Mouse (Mus musculus) embryo, embryonic 11.5 days (tissue): ENCODE results near the gene Scn1b.

Experiments used
- DNase-seq: peaks from one replicate; pipeline ENCODE4 v3.0.0-alpha.2; 2012; ENCODE audit warnings: low read depth, low spot score

The Scn1b gene

GRCm38 (mm10) chr7:31087262-31087661 is 39.5 kb downstream of the Scn1b start:
- DNase-seq = no peak

- no peak for DNase-seq
Measured at GRCm38 (mm10) chr7:31086175-31086755, 40.5 kb downstream of the Scn1b start.

DNA sequence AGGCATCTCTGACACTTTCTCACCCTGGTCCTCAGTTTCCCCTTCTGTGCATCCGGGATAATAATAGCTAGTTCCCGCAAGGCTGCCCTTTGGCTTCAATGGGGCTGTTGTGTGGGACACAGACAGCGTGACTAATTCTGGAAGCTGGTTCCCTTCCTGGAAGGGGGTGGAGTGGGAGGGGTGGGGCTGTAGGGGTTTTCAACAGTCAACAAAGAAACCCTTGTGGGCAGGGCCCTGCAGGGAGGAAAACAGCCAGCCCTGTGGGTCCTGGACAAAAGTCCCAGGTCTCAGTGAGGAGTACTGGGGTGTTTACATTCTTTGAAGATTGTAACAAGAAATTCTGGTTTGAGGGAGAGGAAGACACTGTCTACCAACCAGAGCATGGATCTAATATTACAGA is 41.6 kb downstream of the Scn1b start:
- DNase-seq = no peak

DNA sequence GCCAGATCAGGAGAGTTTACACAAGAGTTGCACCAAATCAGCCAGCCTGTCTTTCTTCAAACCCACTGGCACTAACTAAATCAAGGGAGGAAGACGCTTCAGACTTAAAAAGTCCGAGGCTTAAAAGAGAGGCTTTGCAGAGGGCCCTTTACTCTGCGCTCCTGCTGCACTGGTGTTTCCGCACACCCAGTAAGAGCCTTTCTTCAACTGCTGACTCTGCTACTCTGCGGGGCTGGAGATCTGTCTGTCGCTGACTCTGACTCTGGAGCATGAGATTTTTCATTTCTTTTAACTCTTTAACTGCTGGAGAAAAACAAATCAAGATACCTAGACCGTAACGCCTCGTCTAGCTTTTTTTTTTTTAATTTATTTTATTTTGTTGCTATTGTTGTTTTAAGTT is 42.7 kb downstream of the Scn1b start:
- DNase-seq = no peak

DNA sequence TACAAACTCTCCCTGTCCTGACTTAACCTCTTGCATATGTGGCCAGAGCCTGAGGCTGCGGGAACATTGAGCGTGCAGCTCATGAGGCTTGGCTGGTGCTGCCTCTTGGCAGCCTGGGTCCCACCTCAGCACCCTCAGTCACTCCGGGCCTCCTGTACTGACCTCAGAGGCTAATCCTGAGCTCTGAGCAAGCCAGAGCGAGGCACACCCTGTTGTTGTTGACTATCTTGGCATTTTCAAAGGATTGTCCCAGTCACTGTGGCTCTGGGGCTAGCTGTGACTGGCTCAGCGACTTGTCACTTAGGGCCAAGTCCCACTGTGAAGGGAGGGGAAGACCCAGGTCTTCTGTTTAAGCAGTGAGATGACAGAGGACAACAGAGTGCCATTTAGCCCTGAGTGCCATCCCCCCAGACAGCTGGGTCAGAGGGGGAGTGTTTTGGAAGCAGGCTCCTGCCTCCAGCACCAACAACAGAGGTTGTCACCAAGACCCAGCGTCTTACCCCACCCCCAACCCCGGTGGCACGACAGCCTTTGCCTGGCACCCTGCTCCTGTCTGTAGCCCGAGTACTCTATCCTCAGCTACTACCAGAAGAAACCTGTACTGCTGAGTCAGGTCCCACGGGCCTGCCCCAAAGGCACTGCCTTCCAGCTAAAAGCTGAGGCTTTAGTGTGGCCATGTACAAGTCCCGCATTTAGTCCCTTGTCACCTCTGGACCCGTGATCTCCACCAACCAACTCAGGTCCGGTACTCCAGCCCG is 43.8 kb downstream of the Scn1b start:
- DNase-seq = no peak

DNA sequence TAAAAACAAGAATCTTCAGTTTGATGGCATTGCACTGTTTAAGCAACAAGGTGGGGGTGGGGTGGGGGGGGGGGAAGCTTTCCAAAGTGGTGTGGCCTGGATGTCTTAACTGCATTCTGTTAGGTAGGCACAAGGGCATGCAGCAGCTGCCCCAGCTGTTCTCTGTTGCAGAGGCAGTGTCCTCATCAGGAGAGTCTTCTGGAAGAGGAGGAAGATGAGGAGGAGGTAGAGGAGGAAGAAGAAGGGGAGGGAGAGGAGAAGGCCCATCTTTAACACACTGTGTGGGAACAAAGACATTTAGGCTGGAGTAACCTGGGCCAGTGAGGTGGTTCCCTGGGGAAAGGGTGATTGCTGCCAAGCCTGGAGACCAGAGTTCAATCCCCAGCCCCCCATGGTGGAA is 44.7 kb downstream of the Scn1b start:
- no peak for DNase-seq

DNA sequence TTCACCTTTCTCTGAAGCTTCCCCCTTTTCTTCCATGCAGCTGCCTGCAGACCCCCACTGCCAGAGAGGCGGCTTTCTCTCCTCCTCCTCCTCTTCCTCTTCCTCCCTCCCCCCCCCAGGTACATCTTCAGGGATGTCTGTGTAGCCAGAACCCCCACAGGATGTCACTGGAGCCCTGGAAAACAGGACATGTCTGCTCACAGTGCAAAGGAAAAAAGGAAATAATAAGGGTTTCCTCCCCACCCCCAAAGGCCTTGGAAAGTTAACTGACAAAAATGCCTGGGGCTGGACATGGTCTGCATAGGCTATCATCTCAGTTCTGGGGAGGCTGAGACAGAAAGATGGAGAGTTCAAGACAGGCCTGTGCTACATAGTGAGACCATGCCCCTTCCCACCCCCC is 45.7 kb downstream of the Scn1b start:
- DNase-seq = no peak

DNA sequence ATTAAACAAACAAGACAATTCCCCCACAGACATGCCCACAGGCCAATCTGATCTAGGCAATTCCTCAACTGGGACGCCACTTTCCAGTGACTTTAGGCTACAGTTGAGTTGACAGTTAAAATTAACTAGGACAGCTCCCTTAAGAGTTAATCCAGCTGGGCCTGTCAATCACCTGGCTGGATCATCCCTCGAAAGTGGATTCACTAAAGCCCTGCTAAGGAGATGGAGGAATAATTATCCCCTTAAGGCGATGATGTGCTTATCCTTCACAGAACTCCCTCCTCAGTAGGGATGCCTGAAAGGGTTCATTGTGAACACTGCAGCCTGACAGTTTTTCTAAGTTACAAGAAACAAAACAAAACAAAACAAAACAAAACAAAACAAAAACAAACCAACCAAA is 46.2 kb downstream of the Scn1b start:
- DNase-seq = no peak

GRCm38 (mm10) chr7:31079670-31080069 is 47.1 kb downstream of the Scn1b start:
- no peak for DNase-seq

GRCm38 (mm10) chr7:31077885-31078445 is 48.8 kb downstream of the Scn1b start:
- no peak for DNase-seq

DNA sequence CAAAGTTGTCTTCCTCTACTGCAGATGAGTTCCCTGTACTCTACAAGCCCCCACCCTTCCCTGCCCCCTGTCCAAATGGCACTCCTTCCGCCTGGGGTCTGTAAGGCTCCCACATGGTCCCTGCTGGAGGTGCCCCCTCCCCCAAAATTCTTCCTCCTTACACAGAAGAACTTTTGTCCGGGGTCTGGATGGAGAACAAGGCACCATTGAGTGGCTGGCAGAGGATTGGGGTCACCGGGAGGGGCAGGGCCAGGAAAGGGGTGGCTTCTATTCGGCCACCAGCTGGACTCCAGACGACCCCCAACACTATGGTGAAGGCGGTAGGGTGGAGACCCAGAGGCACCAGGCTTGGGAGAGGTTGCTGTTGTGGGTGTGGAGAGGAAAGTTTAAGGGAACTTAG is 49.3 kb downstream of the Scn1b start:
- DNase-seq = no peak

DNA sequence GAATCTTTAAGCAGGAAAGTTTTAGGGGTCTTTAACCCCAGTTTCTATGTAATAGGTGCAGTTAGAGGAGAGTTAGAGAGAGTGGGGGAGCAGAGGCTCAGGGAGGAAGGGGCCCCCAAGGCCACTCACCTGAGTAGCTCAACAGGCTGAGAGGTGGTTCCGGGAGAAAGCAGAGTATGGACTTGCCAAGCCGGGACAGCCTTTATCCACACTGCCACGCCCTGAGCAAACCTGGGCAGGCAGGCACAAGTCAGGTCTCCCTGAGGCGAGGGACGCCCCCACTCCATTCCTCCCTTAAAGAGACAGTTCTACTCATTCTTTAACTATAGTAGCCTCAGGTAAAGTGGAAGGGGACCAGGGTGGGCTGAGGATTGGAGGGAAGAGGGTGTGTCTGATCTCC is 50.3 kb downstream of the Scn1b start, which contains the start of gene Fxyd3:
Gene Fxyd3 (minus strand): TSS at position 213 of the 400 bp plus-strand sequence.
- DNase-seq = no peak

DNA sequence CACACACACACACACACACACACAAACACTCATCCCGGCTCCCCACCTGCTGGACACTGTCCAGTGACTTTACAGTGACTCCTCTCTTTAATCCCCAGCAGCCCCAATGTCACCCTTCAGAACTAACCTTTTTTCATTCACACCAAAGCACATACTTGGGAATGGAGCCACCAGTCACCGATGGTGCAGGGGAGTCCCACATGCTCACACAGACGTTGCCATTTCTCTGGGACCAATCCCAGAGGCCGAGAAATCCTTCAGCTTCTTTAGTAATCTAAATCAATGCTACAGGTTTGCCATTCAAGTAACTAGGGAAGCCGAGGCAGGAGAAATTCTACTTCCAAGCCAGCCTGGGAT is 52.1 kb downstream of the Scn1b start:
- DNase-seq = no peak

GRCm38 (mm10) chr7:31074061-31074712 is 52.6 kb downstream of the Scn1b start:
- no peak for DNase-seq

DNA sequence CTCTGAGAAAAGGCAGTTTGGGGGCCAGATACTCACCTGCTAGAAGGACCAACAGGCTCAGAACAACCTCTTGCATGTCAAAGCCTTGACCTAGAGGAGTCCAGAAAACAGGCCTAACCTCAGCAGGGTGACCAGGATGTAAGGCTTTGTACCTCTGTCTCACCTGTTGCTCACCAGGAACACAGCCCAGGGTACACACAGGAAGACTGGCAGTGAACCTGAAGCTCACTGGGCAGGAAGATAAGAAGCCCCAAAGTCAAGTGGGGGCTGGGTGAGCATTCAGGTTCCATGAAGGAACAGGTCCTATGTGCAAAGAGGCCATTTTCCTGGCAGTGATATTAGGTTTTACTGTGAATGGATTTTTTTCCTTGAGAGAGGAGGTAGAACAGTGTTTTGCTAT is 53.3 kb downstream of the Scn1b start:
- DNase-seq = no peak

- no peak for DNase-seq
Measured at GRCm38 (mm10) chr7:31072326-31072725, 54.5 kb downstream of the Scn1b start.

- DNase-seq = no peak
Measured at GRCm38 (mm10) chr7:31070324-31070723, 56.5 kb downstream of the Scn1b start.

DNA sequence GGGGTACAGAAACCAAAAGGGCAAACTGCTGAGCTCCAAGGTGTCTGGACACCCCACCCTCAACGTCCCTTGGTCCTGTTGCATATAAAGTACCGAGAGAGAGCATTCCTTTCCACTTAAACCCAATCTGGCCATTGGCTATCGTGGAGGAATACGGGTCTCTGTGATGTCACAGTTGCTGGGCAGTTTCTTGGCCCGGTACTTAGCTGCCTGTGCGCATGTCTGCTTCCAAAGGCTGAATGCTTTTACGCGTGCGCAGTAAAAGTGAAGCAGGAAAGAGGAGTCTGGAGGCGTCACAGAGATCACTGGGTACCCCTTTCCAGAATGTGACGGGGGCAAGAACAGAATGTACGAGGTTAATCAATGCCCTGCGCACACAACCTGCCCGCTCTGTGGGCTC is 57.3 kb downstream of the Scn1b start:
- no peak for DNase-seq

DNA sequence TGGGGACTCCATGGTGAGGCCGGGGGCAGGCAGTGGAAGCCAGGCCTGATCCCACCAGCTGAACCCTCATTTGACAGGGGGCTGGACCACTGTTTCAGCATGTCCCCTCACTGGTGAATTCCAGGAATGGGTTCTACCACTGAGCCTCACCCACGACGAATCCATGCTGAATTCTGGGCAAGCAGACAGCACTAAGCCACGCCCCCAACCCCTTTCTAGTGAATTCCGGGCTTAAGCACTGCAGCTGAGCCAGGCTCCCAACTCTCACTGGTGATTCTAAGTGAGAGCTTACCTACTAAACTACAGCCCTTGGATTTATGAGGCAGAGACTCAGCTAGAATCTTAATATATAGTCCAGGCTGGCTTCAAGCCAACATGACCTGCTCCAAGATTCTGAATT is 59.0 kb downstream of the Scn1b start:
- no peak for DNase-seq
